Mouse (Mus musculus): ENCODE data around the gene Snrpc.

The Snrpc gene

DNA sequence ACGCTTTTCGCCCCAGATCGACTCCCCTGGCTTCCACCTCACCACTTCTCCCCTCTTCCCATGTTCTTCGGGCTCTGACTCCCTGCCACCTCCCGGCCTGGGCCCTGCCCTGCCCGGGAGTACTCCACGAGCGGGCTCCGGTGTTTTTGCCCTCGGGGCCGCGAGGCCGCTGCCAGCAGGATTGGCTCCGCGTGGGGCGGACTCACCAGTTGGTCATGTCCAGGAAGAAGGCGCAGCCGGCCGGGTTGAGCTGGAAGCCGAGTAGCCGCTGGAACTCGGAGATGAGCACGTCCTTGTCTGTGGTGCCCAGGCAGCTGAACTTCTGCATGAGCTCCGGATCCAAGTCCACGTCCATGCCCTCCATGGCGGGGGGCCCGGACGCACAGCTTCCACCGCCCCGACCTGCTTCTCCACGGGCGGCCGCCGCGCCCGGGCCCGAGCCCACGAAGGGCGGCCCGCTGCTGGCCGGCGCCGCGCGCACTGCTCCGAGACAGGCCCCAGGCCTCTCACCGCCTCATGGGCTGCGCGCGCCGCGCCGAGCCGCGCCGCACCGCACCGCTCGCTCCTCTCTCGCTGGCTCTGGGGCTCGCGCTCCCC, 17.9 kb upstream of the Snrpc start:
- peak in 1 of 2 experiments; percentile 45 for DNase-seq

DNA sequence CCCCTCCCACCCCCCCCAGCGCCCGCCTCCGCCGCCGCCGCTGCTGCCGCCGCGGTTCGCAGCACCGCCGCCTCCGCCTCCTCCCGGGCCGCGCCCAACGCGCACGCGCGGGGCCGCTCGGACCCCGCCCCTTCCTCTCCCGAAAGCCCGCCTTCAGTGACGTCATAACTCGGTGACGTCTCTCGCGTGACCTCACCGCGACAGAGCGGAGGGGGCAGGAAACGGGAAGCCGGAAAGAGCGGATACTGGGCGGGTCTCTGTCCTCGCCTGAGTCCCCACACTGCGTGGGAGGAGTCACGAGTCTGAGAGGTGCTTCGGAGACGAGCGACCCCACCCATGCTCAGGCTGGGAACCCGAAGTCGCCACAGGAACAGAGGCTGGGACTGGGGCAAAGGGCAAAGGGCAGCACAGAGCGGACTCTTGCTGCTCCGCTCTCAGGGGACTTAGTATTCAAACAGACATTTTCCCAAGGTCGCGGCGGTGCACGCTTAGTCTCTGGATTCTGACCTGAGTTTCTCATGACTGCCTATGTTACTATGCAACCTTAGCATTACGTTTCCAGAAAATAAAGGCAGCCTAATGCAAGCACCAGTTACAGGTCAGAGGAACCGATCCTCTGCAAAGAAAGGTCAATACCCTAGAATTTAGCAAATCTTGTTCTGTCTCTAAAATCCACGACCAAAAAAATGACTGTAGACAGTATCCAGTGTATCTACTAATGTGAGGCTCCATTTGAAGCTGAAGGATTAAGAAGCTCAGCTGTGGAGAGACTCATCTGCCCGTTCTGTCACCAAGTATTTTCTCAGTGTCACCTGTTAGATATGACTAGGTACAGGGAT, 17.2 kb upstream of the Snrpc start, which contains the start of gene D17Wsu92e:
Gene D17Wsu92e, minus strand, starts transcription at position 81 of the 839 bp plus-strand sequence.
- peak; percentile 98 for DNase-seq

DNA sequence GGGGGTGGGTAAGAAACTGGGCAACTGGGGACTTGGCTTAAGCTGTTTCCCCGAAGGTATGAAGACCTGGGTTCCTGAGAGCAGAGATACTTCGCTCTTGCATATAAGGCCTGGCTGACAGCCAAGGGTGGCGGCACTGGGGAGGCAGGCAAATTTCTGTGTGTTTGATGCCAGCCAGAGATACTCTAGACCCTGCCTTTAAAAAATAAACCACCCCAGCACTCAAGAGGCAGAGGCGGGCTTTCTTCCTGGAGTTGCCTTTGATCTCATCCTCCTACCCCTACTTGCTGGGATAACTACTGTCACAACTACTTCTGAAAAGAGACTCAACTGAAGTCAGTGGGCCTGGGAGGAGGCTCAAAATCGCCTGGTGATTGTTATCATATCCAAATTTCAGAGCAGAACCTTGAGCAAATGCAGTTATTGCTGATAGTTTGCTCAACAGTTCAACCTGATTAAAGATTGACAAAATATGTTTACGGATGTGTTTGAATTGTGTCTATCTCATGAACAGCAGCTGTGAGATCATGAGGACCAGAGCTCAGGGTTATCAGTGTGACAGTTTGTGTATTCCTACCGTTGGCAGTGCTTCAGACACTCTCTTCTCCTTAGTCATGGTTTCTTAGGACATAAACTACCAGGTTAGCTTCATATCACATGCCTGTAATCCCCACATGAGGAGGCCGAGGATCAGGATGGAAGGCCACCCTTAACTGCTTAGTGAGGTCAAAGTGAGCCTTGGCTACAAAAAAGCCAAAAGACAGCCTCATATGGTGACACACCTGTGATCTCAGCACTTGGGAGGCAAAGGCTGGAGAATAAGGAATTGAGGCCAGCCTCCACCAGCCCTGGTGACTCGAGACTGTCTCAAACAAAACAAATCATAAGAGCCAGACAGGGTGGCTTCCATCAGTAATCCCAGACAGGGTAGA, 16.3 kb upstream of the Snrpc start:
- DNase-seq, result peak; percentile 36 to 49

DNA sequence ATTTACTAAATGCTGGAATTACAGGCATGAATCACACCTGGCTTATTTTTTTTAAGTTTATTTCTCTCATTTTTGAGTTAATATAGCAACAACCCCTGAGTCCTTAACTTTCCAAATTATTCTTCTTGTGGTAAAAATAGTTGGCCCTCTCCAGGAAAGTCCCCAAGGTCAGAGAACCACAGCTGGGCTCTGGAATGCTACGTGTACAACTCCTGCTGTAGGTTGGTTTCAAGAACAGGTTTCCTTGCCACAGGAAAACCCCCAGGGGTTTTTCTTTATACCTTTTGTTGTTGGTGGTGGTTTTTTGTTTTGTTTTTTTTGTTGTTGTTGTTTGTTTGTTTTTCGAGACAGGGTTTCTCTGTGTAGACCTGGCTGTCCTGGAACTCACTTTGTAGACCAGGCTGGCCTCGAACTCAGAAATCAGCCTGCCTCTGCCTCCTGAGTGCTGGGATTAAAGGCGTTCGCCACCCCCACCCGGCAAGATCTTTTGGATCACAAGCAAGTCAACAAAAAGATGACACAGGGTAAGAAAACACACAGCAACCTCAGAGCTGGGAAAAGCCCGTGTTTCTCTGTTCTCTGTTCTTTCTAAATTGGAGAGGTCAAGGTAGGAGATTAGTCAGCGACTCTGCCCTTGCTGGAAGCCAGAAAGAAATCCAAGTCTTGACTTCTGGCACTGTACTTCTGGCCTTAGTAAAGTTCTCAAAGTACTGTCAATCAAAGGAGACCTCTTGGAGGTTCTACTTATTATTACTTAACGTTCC, 14.6 kb upstream of the Snrpc start:
- no peak for DNase-seq

DNA sequence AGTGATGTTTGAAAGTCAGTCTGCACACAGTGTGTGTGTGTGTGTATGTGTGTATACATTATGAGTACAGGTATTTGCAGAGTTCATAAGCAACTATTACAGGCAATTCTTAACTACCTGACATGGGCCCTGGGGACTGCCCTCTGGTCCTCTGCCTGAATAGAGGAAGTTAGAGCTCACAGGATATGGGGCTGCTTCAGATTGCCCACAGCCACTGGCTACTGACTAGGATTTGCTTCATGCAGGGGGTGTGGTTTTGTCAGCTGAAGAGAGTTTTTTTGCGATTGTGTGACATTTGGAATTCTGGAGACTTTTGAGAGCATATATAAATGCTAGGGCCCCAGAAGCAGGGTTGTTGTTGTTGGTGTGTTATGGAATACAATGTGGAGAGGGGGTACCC, 13.0 kb upstream of the Snrpc start:
- no peak for DNase-seq

DNA sequence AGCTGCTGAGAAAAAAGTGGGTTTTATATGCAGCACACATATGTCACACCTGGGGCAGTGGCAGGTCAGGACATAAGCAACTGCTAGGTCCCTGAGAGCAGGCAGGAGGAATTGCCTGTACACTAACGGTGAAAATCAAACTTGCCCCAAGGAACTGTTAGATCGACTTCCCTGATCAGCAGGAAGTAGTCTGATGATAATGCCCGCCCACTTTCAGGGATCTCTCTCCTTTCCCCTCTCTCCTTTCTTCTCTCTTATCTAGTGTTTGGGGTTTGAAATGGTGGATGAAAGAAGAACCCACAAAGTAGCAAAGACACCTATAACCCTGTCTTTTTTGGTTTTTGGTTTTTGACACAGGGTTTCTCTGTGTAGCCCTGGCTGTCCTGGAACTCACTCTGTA, 12.4 kb upstream of the Snrpc start:
- DNase-seq, result no peak

DNA sequence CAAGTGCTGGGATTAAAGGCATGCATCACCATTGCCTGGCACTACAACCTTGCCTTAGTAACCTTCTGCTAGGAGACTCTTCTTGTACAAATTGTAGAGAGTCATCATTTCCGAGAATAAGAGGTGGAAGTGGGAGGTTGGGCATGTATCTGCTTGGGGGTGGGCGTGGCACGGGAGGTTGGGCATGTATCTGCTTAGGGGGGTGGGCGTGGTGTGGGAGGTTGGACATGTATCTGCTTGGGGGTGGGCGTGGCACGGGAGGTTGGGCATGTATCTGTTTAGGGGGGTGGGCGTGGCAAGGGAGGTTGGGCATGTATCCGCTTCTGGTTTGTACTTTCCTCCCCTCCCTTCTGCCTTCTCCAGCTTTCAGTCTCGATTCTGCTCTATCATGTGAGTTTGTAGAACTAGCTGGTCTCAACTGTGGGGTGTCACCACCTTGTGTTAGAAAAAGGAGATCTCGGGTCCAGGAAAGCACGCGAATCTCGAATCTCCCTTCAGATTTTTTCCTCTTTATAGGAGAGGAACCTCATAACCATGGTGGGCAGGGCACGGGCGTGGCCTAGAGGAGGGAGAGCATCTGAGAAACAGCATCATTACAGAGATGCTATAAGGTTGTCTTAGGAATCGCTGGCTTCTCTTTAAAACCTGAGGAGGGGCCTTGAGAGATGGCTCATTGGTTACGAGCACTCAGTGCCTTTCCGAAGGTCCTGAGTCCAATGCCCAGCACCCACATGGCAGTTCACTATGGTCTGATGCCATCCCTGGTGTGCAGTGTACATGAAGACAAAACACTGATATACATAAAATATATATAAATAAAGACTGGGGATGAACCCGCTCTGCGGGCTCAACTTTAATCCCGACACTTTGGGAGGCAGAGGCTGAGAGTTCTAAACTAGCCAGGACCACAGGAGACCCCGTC, 11.7 kb upstream of the Snrpc start:
- DNase-seq, result no peak

DNA sequence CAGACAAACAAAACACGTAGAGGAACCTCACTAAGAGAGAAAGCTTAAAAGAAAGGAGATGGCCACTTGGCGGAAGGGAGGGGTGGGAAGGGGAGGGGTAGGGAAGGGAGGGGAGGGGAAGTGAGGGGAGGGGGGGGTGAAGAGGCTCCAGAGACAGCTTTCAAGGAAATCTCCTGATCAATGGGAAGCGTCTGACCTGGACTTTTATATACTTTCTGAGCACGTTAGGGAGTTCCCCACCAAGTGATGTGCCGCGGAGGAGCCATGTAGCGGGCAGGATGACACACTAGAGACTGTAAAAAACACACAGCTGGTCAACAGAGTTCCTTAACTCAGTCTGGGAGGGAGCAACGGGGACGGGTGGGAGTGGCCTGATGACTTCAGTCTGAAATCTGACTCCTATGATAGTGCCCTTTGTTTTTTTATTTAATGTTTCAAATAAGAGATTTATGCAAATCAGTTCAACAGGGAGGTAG, 11.0 kb upstream of the Snrpc start:
- DNase-seq, result no peak

DNA sequence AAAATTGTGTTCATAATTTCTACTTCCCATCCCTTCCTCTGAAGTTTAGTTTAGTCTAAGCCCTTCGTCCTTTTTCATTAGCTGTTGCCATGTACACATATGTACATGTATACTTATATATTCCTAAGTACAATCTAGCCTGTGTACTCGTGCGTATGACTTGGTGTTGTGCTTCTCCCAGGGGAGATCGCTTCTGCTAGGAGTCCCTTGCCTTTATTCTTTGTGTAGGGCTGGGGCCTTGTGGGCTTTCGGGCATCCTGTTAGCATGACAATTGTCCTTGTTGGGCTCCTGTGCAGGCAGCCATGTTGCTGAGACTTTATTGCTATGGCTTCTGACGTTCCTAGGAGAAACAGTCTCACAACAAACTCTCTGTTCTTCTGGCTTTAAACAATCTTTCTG, 10.4 kb upstream of the Snrpc start:
- DNase-seq, result no peak

DNA sequence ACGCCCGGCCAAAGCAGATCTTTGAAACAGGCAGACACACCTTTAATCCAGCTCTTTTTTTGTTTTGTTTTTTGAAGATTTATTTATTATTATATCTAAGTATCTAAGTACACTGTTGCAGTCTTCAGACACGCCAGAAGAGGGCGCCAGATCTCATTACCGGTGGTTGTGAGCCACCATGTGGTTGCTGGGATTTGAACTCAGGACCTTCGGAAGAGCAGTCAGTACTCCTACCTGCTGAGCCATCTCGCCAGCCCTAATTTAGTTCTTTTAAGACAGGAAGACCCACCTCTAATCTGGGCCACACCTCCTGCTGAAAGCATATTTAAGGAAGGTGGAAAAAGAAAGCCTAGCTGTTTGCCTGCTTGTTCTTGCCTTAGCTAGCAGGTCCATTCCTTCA, 7.5 kb upstream of the Snrpc start:
- no peak for DNase-seq

DNA sequence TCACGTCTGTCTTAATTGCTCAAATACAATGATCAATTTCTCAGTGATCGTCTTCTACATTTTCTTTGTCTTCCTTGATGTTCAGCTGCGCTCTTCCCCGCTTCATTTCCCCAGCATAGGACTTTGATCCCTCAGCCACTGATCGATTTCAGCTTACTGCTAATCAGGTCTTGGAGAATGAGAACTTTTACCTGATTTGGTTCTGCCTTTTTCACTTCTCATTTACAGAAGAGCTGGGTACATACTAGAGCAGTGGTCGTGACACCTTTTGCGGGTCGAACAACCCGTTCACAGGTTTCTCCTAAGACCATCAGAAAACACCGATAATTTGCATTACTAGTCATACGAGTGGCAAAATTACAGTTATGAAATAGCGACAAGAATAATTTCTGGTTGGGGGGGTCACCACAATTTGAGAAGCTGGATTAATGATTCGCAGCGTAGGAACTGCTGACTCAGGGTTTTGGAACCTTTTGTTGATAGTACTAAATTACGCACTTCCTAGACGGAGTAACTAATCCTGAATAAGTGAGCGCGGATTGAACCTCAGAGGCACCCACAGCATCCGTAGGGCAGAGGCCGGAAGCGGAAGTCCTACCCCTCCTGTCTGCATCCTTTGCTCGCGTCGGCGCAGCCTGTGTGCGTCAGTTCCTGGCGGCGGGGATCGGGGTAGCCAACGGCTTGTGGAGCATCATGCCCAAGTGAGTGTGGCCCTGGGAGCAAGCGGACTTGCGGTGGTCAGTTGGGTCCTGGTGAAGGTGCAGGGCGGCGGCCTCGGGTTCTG, 1.7 kb downstream of the Snrpc start:
- peak; percentile 97 to 98 for DNase-seq

DNA sequence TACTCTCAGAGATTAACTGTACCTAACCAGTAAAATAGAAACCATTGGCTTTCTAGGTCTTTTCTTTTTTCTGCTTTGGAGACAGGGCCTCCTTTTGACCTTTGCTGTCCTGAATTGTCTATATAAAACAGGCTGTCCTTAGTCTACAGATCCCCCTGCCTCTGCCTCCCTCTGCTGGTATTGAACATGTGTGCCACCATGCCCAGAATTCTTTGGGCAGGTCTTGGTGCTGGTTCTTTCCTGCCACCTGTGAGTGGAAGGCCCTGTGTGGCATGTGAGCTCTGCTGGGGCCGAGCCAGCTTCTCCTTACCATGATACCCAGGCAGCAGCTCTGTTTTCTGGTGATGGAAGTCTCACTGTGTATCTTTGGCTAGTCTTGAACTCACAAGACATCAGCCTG, 10.4 kb downstream of the Snrpc start:
- no peak for DNase-seq

DNA sequence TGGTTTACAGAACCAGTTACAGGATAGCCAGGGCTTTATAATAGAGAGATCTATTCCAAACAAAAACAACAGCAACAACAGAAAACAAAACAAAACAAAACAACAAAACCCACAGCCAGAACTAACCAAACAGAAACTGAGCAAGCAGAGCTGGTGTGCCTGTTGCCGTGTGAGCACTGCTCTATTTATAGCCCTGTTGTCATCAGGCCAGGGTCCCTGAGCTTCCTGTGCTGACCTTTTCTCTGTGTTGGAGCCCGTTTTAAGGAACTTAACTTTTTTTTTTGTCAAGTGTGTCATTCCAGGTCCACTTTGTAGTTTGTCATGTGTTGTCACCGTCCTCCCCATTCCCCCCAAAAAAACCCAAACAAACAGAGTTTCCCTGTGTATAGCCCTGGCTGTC, 13.1 kb downstream of the Snrpc start:
- no peak for DNase-seq

DNA sequence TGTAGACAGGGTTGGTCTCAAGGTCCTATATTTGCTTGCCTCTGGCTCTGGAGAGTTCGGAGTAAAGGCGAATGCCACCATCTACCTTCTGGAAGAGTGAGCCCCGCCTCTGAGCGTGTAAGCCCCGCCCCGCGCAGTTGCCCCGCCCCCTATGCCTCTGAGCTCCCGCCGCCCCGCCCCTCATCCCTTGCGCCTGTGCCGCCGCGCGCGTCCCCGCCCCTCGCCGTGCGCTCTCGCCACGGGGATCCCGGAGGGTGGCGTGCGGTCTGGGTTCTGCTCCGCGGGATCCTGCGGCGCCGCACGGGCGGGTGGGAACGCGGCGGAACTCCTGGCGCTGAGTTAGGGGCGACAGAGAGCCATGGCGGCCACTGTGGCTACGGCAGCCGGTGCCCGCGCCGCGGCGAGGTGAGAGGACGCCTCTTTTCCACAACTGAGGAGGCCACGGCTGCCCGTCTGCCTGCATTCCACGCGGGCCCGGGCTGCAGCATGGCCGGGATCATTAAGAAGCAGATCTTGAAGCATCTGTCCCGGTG, 18.4 kb downstream of the Snrpc start, which contains the start of gene Uhrf1bp1:
Gene Uhrf1bp1, plus strand, starts transcription at position 177 of the 533 bp plus-strand sequence.
- peak; percentile 77 to 85 for DNase-seq

DNA sequence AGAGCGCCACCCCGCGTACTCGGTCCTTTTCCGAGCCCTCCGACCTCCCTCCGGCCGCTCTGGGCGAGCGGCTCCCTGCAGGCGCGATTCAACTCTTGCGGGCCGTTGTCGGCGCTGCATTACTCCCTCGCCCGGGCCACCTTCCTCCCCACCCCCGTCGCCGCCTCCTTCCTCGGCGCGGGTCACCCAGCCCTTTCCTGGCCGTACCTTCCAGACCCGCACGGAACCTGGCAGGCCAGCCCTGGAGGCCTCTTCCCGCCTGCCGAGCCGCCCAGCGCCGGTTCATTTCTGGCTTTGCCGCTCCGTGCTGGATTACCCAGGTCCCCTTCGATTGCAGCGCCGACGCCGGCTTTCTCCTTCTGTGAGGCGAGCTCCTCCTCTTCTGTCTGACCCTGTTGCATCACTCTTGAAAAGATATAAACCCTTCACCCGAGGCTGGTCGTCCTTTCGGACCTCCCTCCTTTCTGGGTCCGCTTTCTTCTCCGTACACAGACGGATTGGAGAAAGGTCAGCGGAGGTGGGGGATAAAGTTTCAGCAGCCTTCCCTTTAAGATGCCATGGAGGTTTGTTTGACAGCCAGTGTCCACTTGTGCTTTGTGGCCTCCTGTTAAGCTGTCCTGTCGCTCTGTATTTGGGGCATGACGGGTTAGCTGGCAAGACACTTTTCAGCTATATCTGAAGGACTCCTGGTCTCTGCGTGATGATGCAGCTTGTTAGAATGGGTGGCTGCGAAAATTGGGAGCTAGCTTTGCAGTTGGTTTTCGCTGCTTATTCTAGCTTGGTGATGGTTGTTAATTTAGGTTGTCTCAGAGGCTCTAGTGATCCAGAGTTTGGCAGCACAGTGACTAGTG, 19.1 kb downstream of the Snrpc start:
- DNase-seq, result peak; percentile 30 to 56

DNA sequence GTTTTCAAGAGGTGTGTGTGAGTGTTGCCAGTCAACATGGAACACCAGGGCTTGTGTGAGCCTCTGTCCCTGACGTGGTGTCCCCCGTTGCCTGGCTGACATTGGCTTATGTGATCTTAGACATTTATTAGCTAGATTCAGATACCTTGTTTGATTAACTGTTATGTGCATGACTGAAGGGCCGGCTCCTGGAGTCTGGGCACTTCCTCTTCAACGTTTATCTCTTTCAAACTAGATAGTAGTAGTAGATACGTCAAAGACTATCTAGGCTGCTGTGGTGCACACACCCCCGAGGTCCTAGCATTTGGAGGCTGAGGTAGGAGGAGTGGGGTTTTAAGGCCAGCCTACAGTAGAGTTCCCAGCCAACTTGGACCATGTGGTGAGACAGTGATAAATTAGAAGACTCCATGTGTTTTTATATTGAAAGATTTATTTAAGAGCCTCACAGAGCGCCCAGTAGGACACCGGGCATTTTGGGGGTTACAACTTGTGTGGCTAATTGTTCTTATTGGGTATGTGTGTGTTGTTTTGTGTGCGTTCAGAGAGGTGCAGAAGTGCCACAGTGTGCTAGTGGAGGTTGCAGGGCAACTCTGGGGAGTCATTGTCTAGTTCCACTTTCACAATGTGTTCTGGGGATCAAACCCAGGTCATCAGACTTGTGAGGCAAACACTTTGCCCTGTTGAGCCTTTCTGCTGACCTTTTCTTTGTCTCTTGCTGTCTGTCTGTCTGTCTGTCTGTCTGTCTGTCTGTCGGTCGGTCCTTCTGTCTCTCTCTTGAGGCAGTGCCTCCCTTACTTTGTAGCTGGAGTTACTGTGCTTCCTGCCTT, 19.9 kb downstream of the Snrpc start:
- DNase-seq, result no peak

DNA sequence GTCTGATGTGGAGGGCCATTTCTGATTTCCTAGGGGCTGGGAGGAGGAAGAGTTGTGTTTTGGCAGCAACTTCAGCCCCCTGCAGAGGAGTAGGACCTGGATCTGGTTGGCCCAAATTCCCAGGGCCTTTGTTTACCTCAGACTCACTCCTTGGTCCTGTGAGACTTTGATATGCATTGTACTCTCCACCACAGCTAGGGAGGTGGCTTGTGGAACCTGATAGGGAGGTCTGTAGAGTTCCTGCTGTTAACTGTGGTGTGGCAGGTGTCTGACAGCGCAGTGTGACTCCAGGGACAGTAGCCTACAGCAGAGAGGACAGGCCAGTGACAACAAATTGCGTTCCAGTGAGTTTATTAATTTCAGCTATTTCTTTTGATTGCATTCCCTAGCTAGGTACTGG, 21.2 kb downstream of the Snrpc start:
- DNase-seq, result no peak

DNA sequence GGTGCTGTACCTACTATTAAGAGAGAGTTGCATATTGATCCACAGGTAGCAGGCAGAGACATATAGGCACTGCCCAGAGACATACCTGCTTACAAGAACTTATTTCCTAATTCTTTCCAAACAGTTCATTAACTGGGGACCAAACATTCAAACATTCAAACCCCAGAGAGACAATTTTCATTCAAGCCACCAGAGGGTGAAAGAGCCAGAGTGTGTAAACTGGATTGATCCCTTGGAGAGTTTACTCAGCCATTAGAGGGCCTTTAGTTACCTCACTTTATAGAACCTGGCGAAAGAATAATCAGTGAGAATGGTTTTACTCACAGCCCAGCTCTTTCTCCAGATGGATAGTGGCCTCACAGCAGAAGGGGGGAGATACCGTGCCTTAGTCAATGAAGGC, 27.5 kb downstream of the Snrpc start:
- DNase-seq, result no peak
